Mouse (Mus musculus) thymus, postnatal 25 days (tissue): Measurements from ENCODE around the gene Lsm10.

ENCODE experiments used
- DNase-seq: peaks from one replicate; pipeline ENCODE4 v3.0.0; 2022

Lsm10 gene

GRCm38 (mm10) chr4:126120506-126120905 lies 24.1 kb downstream of the Lsm10 start:
- DNase-seq: no peak

- no peak for DNase-seq
Measured at GRCm38 (mm10) chr4:126123309-126124040, 27.1 kb downstream of the Lsm10 start.

GRCm38 (mm10) chr4:126130502-126130901 lies 34.1 kb downstream of the Lsm10 start:
- no peak for DNase-seq

GRCm38 (mm10) chr4:126131290-126132121 lies 35.1 kb downstream of the Lsm10 start:
- no peak for DNase-seq

GRCm38 (mm10) chr4:126132636-126133264 lies 36.3 kb downstream of the Lsm10 start:
- no peak for DNase-seq

GRCm38 (mm10) chr4:126134236-126134635 lies 37.8 kb downstream of the Lsm10 start:
- DNase-seq: no peak

GRCm38 (mm10) chr4:126134639-126135038 lies 38.2 kb downstream of the Lsm10 start:
- no peak for DNase-seq

- no peak for DNase-seq
Measured at GRCm38 (mm10) chr4:126137773-126138172, 41.4 kb downstream of the Lsm10 start.

- DNase-seq: no peak
Measured at GRCm38 (mm10) chr4:126141021-126141420, 44.6 kb downstream of the Lsm10 start.

GRCm38 (mm10) chr4:126145396-126145795 lies 49.0 kb downstream of the Lsm10 start:
- DNase-seq: no peak

- no peak for DNase-seq
Measured at GRCm38 (mm10) chr4:126146974-126147532, 50.6 kb downstream of the Lsm10 start.

GRCm38 (mm10) chr4:126147533-126148160 lies 51.2 kb downstream of the Lsm10 start, which contains the start of gene Eva1b:
Eva1b (plus strand) TSS chr4:126147744.
- DNase-seq: no peak
